Mouse (Mus musculus): Measurements from ENCODE around the gene Sobp.

Gene Sobp

GRCm38 (mm10) chr10:43168847-43169246 lies 5.5 kb downstream of the Sobp start:
- TF ChIP-seq CTCF (conservative IDR thresholded peaks at IDR 0.05; ENCODE audit: low read length) (no peak), NANOG (IDR thresholded peaks at IDR 0.05; ENCODE audit: borderline replicate concordance, low read length) (no peak), POU5F1 (IDR thresholded peaks at IDR 0.05; ENCODE audit: borderline replicate concordance, low read length) (no peak)
- Histone ChIP-seq H3K4me1 (replicated peaks; ENCODE audit: low read depth, low read length) (peaks cover 11% of the 10 kb centered on the region; the same call in 1 of the 2 replicates), H3K9me3 (ENCODE audit: low read length) (no peaks in the 10 kb centered on the region)

GRCm38 (mm10) chr10:43166817-43167216 lies 7.5 kb downstream of the Sobp start:
- H3K27me3 ChIP-seq (ENCODE audit: insufficient read depth, low read length) = peaks cover 29% of the 10 kb centered on the region
- no peaks in the 10 kb centered on the region for H3K36me3 ChIP-seq (ENCODE audit: insufficient read depth, low read length)

More at GRCm38 (mm10) chr10:43168847-43169246, 5.5 kb downstream of the Sobp start:
- Histone ChIP-seq H3K36me3 (ENCODE audit: insufficient read depth, low read length) (no peaks in the 10 kb centered on the region), H3K4me3 (replicated peaks; ENCODE audit: low read length) (no peak overlapping the region), H3K27me3 (ENCODE audit: insufficient read depth, low read length) (peaks cover 49% of the 10 kb centered on the region)

GRCm38 (mm10) chr10:43166146-43166545 lies 8.2 kb downstream of the Sobp start:
- Histone ChIP-seq H3K4me1 (replicated peaks; ENCODE audit: low read depth, low read length) (peaks cover 5% of the 10 kb centered on the region; the same call in 1 of the 2 replicates), H3K4me3 (replicated peaks; ENCODE audit: low read length) (no peak overlapping the region), H3K36me3 (ENCODE audit: insufficient read depth, low read length) (no peaks in the 10 kb centered on the region), H3K27me3 (ENCODE audit: insufficient read depth, low read length) (peaks cover 26% of the 10 kb centered on the region), H3K9me3 (ENCODE audit: low read length) (peaks cover 3% of the 10 kb centered on the region; the same call in 1 of the 2 replicates)
- no peak for TF ChIP-seq CTCF (conservative IDR thresholded peaks at IDR 0.05; ENCODE audit: low read length)
- no peak for TF ChIP-seq NANOG (IDR thresholded peaks at IDR 0.05; ENCODE audit: borderline replicate concordance, low read length)
- TF ChIP-seq POU5F1 (IDR thresholded peaks at IDR 0.05; ENCODE audit: borderline replicate concordance, low read length) = no peak

More at GRCm38 (mm10) chr10:43166817-43167216, 7.5 kb downstream of the Sobp start:
- H3K4me1 ChIP-seq (replicated peaks; ENCODE audit: low read depth, low read length) = peaks cover 8% of the 10 kb centered on the region; the same call in 1 of the 2 replicates
- no peak overlapping the region for H3K4me3 ChIP-seq (replicated peaks; ENCODE audit: low read length)
- H3K9me3 ChIP-seq (ENCODE audit: low read length) = peaks cover 3% of the 10 kb centered on the region; the same call in 1 of the 2 replicates
- TF ChIP-seq POU5F1 (IDR thresholded peaks at IDR 0.05; ENCODE audit: borderline replicate concordance, low read length) (no peak), CTCF (conservative IDR thresholded peaks at IDR 0.05; ENCODE audit: low read length) (peak; percentile 52)

- no peak for TF ChIP-seq POU5F1 (IDR thresholded peaks at IDR 0.05; ENCODE audit: borderline replicate concordance, low read length)
- TF ChIP-seq CTCF (conservative IDR thresholded peaks at IDR 0.05; ENCODE audit: low read length) = no peak
- no peaks in the 10 kb centered on the region for H3K4me1 ChIP-seq (replicated peaks; ENCODE audit: low read depth, low read length)
- no peaks in the 10 kb centered on the region for H3K36me3 ChIP-seq (ENCODE audit: insufficient read depth, low read length)
- peaks cover 17% of the 10 kb centered on the region for H3K27me3 ChIP-seq (ENCODE audit: insufficient read depth, low read length)
- no peak overlapping the region for H3K4me3 ChIP-seq (replicated peaks; ENCODE audit: low read length)
- peaks cover 3% of the 10 kb centered on the region; the same call in 1 of the 2 replicates for H3K9me3 ChIP-seq (ENCODE audit: low read length)
These were observed 9.9 kb downstream of the Sobp start for GRCm38 (mm10) chr10:43164406-43164805.

- H3K4me1 ChIP-seq (replicated peaks; ENCODE audit: low read depth, low read length) = no peaks in the 10 kb centered on the region
- peaks cover 3% of the 10 kb centered on the region; the same call in 1 of the 2 replicates for H3K9me3 ChIP-seq (ENCODE audit: low read length)
- TF ChIP-seq POU5F1 (IDR thresholded peaks at IDR 0.05; ENCODE audit: borderline replicate concordance, low read length) = no peak
- TF ChIP-seq CTCF (conservative IDR thresholded peaks at IDR 0.05; ENCODE audit: low read length) = no peak
- no peak for TF ChIP-seq NANOG (IDR thresholded peaks at IDR 0.05; ENCODE audit: borderline replicate concordance, low read length)
- H3K4me3 ChIP-seq (replicated peaks; ENCODE audit: low read length) = no peak overlapping the region
- no peaks in the 10 kb centered on the region for H3K36me3 ChIP-seq (ENCODE audit: insufficient read depth, low read length)
- H3K27me3 ChIP-seq (ENCODE audit: insufficient read depth, low read length) = peaks cover 3% of the 10 kb centered on the region; the same call in 1 of the 2 replicates
These were observed 12.0 kb downstream of the Sobp start for GRCm38 (mm10) chr10:43162318-43162717.

GRCm38 (mm10) chr10:43159333-43159732 lies 15.0 kb downstream of the Sobp start:
- no peaks in the 10 kb centered on the region for H3K36me3 ChIP-seq (ENCODE audit: insufficient read depth, low read length)
- TF ChIP-seq NANOG (IDR thresholded peaks at IDR 0.05; ENCODE audit: borderline replicate concordance, low read length) = no peak
- TF ChIP-seq POU5F1 (IDR thresholded peaks at IDR 0.05; ENCODE audit: borderline replicate concordance, low read length) = no peak
- no peak for TF ChIP-seq CTCF (conservative IDR thresholded peaks at IDR 0.05; ENCODE audit: low read length)
- H3K27me3 ChIP-seq (ENCODE audit: insufficient read depth, low read length) = peaks cover 3% of the 10 kb centered on the region; the same call in 1 of the 2 replicates
- H3K4me3 ChIP-seq (replicated peaks; ENCODE audit: low read length) = no peak overlapping the region
- H3K9me3 ChIP-seq (ENCODE audit: low read length) = peaks cover 3% of the 10 kb centered on the region; the same call in 1 of the 2 replicates
- peaks cover 10% of the 10 kb centered on the region for H3K4me1 ChIP-seq (replicated peaks; ENCODE audit: low read depth, low read length)

GRCm38 (mm10) chr10:43158917-43159316 lies 15.4 kb downstream of the Sobp start:
- Histone ChIP-seq H3K4me1 (replicated peaks; ENCODE audit: low read depth, low read length) (peaks cover 10% of the 10 kb centered on the region), H3K36me3 (ENCODE audit: insufficient read depth, low read length) (no peaks in the 10 kb centered on the region), H3K9me3 (ENCODE audit: low read length) (peaks cover 3% of the 10 kb centered on the region; the same call in 1 of the 2 replicates), H3K27me3 (ENCODE audit: insufficient read depth, low read length) (peaks cover 3% of the 10 kb centered on the region; the same call in 1 of the 2 replicates), H3K4me3 (replicated peaks; ENCODE audit: low read length) (no peak overlapping the region)
- TF ChIP-seq POU5F1 (IDR thresholded peaks at IDR 0.05; ENCODE audit: borderline replicate concordance, low read length) (no peak), NANOG (IDR thresholded peaks at IDR 0.05; ENCODE audit: borderline replicate concordance, low read length) (no peak), CTCF (conservative IDR thresholded peaks at IDR 0.05; ENCODE audit: low read length) (no peak)

- no peaks in the 10 kb centered on the region for H3K36me3 ChIP-seq (ENCODE audit: insufficient read depth, low read length)
- H3K4me1 ChIP-seq (replicated peaks; ENCODE audit: low read depth, low read length) = peaks cover 10% of the 10 kb centered on the region
- no peaks in the 10 kb centered on the region for H3K27me3 ChIP-seq (ENCODE audit: insufficient read depth, low read length)
- no peaks in the 10 kb centered on the region for H3K9me3 ChIP-seq (ENCODE audit: low read length)
- TF ChIP-seq POU5F1 (IDR thresholded peaks at IDR 0.05; ENCODE audit: borderline replicate concordance, low read length) (no peak), NANOG (IDR thresholded peaks at IDR 0.05; ENCODE audit: borderline replicate concordance, low read length) (no peak), CTCF (conservative IDR thresholded peaks at IDR 0.05; ENCODE audit: low read length) (no peak)
- no peak overlapping the region for H3K4me3 ChIP-seq (replicated peaks; ENCODE audit: low read length)
These were observed 19.2 kb downstream of the Sobp start for GRCm38 (mm10) chr10:43155046-43155560.

GRCm38 (mm10) chr10:43152643-43153042 lies 21.7 kb downstream of the Sobp start:
- no peaks in the 10 kb centered on the region for H3K27me3 ChIP-seq (ENCODE audit: insufficient read depth, low read length)

More at GRCm38 (mm10) chr10:43152643-43153042, 21.7 kb downstream of the Sobp start:
- H3K4me3 ChIP-seq (replicated peaks; ENCODE audit: low read length) = no peak overlapping the region
- peaks cover 10% of the 10 kb centered on the region for H3K4me1 ChIP-seq (replicated peaks; ENCODE audit: low read depth, low read length)
- H3K9me3 ChIP-seq (ENCODE audit: low read length) = no peaks in the 10 kb centered on the region
- TF ChIP-seq CTCF (conservative IDR thresholded peaks at IDR 0.05; ENCODE audit: low read length) (no peak), NANOG (IDR thresholded peaks at IDR 0.05; ENCODE audit: borderline replicate concordance, low read length) (no peak), POU5F1 (IDR thresholded peaks at IDR 0.05; ENCODE audit: borderline replicate concordance, low read length) (no peak)
- H3K36me3 ChIP-seq (ENCODE audit: insufficient read depth, low read length) = no peaks in the 10 kb centered on the region
